Mouse (Mus musculus) heart, embryonic 11.5 days (tissue): ENCODE results near the gene Slc9a3r2. TPM values are rescaled to one million over a fixed set of nuclear protein-coding genes. Genes with fewer than 3 reads are reported as not detected.

ENCODE experiments used
- ATAC-seq: fragments of 200-750 bp; cut with Nextera tagmentation; replicated peaks from 2 replicates; pipeline ENCODE4 v1.8.0; 2017; ENCODE audit warnings: moderate library complexity; ENCODE audit not compliant: insufficient number of reproducible peaks, low FRiP score, low TSS enrichment
- H3K27ac ChIP-seq: fragments of 300-500 bp; sonication (generic); 2 replicates; pipeline ENCODE4 v1.5.1; 2014; ENCODE audit warnings: mild to moderate bottlenecking, low read depth, low read length
- H3K27me3 ChIP-seq: fragments of 300-500 bp; sonication (generic); 2 replicates; pipeline ENCODE4 v1.6.1; 2014; ENCODE audit warnings: mild to moderate bottlenecking, low read length, mixed read lengths; ENCODE audit not compliant: control insufficient read depth, insufficient read depth
- H3K36me3 ChIP-seq: fragments of 300-500 bp; sonication (generic); 2 replicates; pipeline ENCODE4 v1.6.1; 2014; ENCODE audit warnings: mild to moderate bottlenecking, low read length, moderate library complexity, mixed read lengths; ENCODE audit not compliant: control insufficient read depth, insufficient read depth
- H3K4me1 ChIP-seq: fragments of 300-500 bp; sonication (generic); 2 replicates; pipeline ENCODE4 v1.6.1; 2014; ENCODE audit warnings: low read length; ENCODE audit not compliant: control insufficient read depth, insufficient read depth
- H3K4me2 ChIP-seq: fragments of 300-500 bp; sonication (generic); 2 replicates; pipeline ENCODE4 v1.6.1; 2014; ENCODE audit warnings: mild to moderate bottlenecking, moderate library complexity
- H3K4me3 ChIP-seq: fragments of 300-500 bp; sonication (generic); 2 replicates; pipeline ENCODE4 v1.5.1; 2014; ENCODE audit warnings: low read depth, low read length
- H3K9ac ChIP-seq: fragments of 300-500 bp; sonication (generic); 2 replicates; pipeline ENCODE4 v1.6.1; 2014; ENCODE audit warnings: mild to moderate bottlenecking, low read depth, low read length, moderate library complexity
- H3K9me3 ChIP-seq: fragments of 300-500 bp; sonication (generic); replicated peaks from 2 replicates; pipeline ENCODE4 v1.6.1; 2016; ENCODE audit warnings: low read length; ENCODE audit not compliant: control insufficient read depth
- WGBS: fragments of 180-500 bp; shearing (Covaris S2); extraction: QIAGEN DNeasy Blood & Tissue Kit; methylation state at CpG from one replicate; pipeline ENCODE4 v1.1.7; 2014; ENCODE audit not compliant: insufficient replicate concordance; 5-methylcytosine and 5-hydroxymethylcytosine counted together
- polyA plus RNA-seq: library from polyadenylated mRNA; unstranded; fragments of >200 nt; fragmentation: Nextera tagmentation; extraction: Ambion mirVana; gene quantifications from 2 replicates; pipeline ENCODE4 v1.2.1, GENCODE M21; 2014

The Slc9a3r2 gene
- polyA plus RNA-seq, 1 experiment from 2014 or later = 52.7 TPM

DNA sequence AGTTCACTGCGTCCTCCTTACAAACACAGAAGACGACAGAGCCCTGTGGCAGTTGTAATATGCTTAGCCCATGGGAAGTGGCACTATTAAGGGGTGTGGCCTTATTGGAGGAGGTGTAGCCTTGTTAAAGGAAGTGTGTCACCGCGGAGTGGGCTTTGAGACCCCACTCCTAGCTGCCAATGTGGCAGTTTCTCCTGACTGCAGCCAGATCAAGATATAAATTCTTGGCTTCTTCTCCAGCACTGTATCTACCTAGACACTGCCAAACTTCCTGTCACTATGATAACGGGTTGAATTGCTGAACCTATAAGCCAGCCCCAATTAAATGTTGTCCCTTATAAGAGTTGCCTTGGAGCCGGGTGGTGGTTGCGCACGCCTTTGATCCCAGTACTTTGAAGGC is 24.7 kb downstream of the Slc9a3r2 start:
- Histone ChIP-seq H3K27me3 (no peaks in the 10 kb centered on the region), H3K9ac (no peak overlapping the region), H3K4me2 (no peak overlapping the region), H3K4me3 (no peak overlapping the region), H3K36me3 (peaks cover 48% of the 10 kb centered on the region), H3K27ac (no peak overlapping the region), H3K9me3 (no peaks in the 10 kb centered on the region), H3K4me1 (no peaks in the 10 kb centered on the region)
- no peak for ATAC-seq
- WGBS = 94% methylated on average over 8 of the region's 8 CpGs

DNA sequence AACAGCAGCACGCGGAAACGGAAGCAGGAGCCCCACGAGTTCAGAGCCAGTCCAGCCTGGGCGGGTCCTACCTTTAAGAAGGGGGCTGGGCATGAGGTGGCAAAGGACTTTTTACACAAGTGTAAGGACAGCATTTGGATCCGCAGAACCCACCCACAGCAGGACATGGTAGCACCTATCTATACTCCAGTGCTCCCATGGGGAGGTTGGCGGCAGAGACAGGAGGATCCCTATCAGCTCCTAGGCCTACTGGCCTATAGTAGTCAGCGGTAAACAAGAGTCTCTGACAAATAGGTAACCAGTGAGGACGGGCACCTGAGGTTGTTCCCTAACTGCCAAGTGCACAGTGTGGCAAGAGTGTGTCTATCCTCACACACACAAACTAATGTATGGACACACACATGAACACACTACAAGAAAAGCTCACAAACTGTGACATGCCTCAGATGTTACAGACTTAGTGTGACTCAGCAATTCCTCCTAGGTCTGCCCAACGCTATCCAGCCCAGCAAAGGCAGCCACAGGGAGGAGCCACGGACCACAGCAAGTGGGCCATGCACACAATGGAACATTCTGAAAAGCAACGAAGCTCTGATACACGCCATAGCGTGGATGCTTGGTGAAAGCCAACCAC is 32.4 kb downstream of the Slc9a3r2 start:
- Histone ChIP-seq H3K9ac (no peak overlapping the region), H3K9me3 (no peaks in the 10 kb centered on the region), H3K4me3 (no peak overlapping the region), H3K27me3 (no peaks in the 10 kb centered on the region), H3K27ac (0 out of 2 replicates have a peak overlapping the region, but pooled peaks have one; percentile 16), H3K36me3 (peaks cover 59% of the 10 kb centered on the region), H3K4me1 (no peaks in the 10 kb centered on the region), H3K4me2 (0 out of 2 replicates have a peak overlapping the region, but pooled peaks have one; percentile 9)
- 76% methylated on average over 14 of the region's 14 CpGs for WGBS
- ATAC-seq = peak; percentile 74

DNA sequence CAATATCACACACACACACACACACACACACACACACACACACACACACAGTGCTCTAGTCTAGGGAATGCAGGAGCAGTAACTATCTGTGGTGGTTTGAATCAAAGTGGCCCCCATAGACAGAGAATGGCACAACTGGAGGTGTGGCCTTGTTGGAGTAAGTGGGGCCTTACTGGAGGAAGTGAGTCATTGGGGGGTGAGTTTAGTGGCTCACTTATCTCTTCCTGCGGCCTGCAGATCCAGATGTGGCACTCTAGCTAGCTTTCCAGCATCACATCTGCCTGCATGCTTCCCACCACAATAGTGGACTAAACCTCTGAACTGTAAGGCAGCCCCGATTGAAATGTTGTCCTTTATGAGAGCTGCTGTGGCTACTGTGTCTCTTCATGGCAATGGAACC is 39.4 kb downstream of the Slc9a3r2 start:
- WGBS = 50% methylated on average over 2 of the region's 2 CpGs
- H3K36me3 ChIP-seq = peaks cover 27% of the 10 kb centered on the region
- no peak overlapping the region for H3K27ac ChIP-seq
- no peaks in the 10 kb centered on the region; the same call in 1 of the 2 replicates for H3K27me3 ChIP-seq
- ATAC-seq = no peak
- H3K4me2 ChIP-seq = no peak overlapping the region
- H3K4me1 ChIP-seq = peaks cover 2% of the 10 kb centered on the region; the same call in 1 of the 2 replicates
- no peaks in the 10 kb centered on the region for H3K9me3 ChIP-seq
- no peak overlapping the region for H3K9ac ChIP-seq
- no peak overlapping the region for H3K4me3 ChIP-seq

DNA sequence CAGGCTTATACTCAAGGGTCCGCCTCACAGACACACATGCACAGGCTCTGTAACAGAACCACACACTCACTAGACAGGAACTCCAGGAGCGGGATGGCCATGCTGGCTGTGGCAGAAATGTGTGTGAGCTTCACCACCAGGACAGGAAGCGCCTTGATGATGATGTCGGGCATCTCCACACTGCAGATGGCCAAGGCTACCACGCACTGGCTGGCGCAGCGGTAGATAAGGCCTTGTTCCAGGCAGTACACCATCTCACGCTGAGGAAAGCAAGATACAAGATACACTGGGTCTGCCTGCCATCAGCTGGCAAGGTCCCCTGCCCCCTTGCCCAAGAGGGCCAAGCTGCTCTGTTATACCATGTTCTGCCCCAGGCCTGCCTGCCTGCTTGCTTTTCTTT is 41.3 kb downstream of the Slc9a3r2 start:
- H3K4me2 ChIP-seq = no peak overlapping the region
- H3K9ac ChIP-seq = peak overlapping the region; percentile 16; the same call in 1 of the 2 replicates
- peaks cover 2% of the 10 kb centered on the region; the same call in 1 of the 2 replicates for H3K4me1 ChIP-seq
- H3K27me3 ChIP-seq = no peaks in the 10 kb centered on the region; the same call in 1 of the 2 replicates
- H3K36me3 ChIP-seq = peaks cover 29% of the 10 kb centered on the region
- no peak overlapping the region for H3K4me3 ChIP-seq
- no peak overlapping the region for H3K27ac ChIP-seq
- no peak for ATAC-seq
- no peaks in the 10 kb centered on the region for H3K9me3 ChIP-seq
- WGBS = 76% methylated on average over 8 of the region's 8 CpGs

DNA sequence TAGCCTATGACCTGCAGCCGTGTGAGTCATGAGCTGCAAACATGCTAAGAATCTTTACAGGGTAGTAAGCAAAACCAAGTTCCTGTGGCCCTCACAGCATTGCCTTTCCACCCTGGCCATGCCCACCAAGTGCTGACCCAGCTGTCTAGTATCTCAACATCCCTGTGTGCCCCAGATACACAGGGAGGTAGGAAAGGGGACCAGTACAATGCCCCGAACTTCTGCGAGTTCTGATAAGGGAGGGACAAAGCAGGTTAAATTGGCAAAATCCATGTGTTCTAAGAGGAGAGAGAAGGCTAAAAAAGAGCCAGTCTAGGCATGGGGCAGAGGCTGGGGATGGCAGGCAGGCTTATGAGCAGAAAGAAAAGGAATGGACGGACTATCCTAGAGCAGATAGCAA is 41.8 kb downstream of the Slc9a3r2 start:
- no peaks in the 10 kb centered on the region for H3K9me3 ChIP-seq
- H3K4me2 ChIP-seq = no peak overlapping the region
- H3K27ac ChIP-seq = no peak overlapping the region
- no peak for ATAC-seq
- no peak overlapping the region for H3K4me3 ChIP-seq
- H3K36me3 ChIP-seq = peaks cover 25% of the 10 kb centered on the region
- H3K27me3 ChIP-seq = no peaks in the 10 kb centered on the region; the same call in 1 of the 2 replicates
- H3K4me1 ChIP-seq = peaks cover 2% of the 10 kb centered on the region; the same call in 1 of the 2 replicates
- H3K9ac ChIP-seq = no peak overlapping the region; the same call in 1 of the 2 replicates
- 79% methylated on average over 4 of the region's 4 CpGs for WGBS

- ATAC-seq = no peak
- no peak overlapping the region for H3K9ac ChIP-seq
- H3K9me3 ChIP-seq = no peaks in the 10 kb centered on the region
- no peak overlapping the region for H3K4me2 ChIP-seq
- 73% methylated on average over 3 of the region's 3 CpGs for WGBS
- no peak overlapping the region for H3K4me3 ChIP-seq
- H3K36me3 ChIP-seq = peaks cover 38% of the 10 kb centered on the region
- H3K4me1 ChIP-seq = no peaks in the 10 kb centered on the region
- no peaks in the 10 kb centered on the region; the same call in 1 of the 2 replicates for H3K27me3 ChIP-seq
- no peak overlapping the region for H3K27ac ChIP-seq
Measured at GRCm38 (mm10) chr17:24604557-24604956, 45.6 kb downstream of the Slc9a3r2 start.

DNA sequence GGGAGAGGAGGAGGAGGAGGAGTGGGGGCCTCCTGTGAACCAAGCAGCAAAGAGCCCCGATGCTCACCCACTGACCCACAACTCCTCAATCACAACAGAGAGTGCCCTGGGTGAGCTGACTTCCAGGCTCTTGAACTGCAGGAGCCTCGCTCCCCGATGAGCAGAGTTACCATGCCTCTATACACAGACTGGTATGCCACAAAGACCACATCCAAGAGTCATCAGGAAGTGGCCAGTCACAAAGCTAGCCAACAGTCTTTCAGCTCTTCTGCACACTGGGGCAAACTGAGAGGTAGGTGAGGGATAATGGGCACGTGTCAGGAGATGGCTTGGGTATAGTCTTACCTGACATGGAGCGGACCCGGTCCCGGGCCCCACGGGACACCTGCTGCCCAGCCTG is 46.2 kb downstream of the Slc9a3r2 start:
- no peak overlapping the region for H3K4me3 ChIP-seq
- H3K27ac ChIP-seq = no peak overlapping the region
- H3K4me1 ChIP-seq = no peaks in the 10 kb centered on the region
- WGBS = 87% methylated on average over 8 of the region's 8 CpGs
- no peak for ATAC-seq
- H3K9me3 ChIP-seq = no peaks in the 10 kb centered on the region
- H3K36me3 ChIP-seq = peaks cover 40% of the 10 kb centered on the region
- no peak overlapping the region for H3K4me2 ChIP-seq
- no peaks in the 10 kb centered on the region; the same call in 1 of the 2 replicates for H3K27me3 ChIP-seq
- no peak overlapping the region for H3K9ac ChIP-seq

DNA sequence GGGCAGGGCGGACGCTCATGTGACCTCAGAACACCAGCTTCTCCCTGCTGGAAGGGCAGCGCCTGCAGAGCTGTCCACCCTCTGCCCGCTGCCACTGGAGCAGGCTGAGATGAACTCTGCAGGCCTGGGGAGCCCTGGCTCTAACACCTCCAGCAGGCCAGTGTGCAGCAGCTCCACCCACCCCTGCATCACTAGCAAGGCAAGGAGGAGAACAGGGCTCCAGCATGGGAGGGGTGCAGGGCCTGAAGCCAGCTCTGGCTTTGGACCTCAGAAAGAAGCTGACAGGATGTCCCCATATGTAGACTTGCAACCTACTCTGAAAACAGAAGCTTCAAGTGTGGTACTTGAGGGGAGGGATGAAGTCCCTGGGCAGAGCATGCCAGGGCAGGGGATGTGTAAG is 49.6 kb downstream of the Slc9a3r2 start:
- Histone ChIP-seq H3K27ac (no peak overlapping the region), H3K9ac (no peak overlapping the region), H3K4me1 (no peaks in the 10 kb centered on the region), H3K9me3 (no peaks in the 10 kb centered on the region), H3K27me3 (no peaks in the 10 kb centered on the region), H3K36me3 (peaks cover 58% of the 10 kb centered on the region), H3K4me2 (no peak overlapping the region), H3K4me3 (no peak overlapping the region)
- ATAC-seq = no peak
- 91% methylated on average over 4 of the region's 4 CpGs for WGBS

DNA sequence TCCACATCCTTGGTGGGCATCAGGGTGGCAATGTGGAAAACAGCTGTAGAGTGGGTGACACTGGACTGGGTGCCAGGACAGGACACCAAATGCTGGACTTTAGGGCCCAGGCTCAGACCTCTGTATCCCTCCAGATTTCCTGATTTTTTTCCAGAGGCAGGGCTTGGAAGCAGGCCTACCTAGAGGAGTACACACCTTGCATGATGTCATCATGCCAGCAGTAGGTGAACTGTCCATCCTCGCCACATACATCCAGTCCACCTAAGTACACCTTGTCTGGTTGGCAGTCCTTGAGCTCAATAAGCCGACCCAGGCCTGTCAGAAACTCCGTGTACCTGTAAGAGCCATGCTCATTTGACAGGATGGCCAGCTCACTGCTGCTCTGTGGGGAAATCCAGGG is 52.1 kb downstream of the Slc9a3r2 start:
- H3K9ac ChIP-seq = no peak overlapping the region
- H3K4me1 ChIP-seq = no peaks in the 10 kb centered on the region
- WGBS = 83% methylated on average over 3 of the region's 3 CpGs
- H3K27me3 ChIP-seq = no peaks in the 10 kb centered on the region
- H3K36me3 ChIP-seq = peaks cover 67% of the 10 kb centered on the region
- no peaks in the 10 kb centered on the region for H3K9me3 ChIP-seq
- no peak overlapping the region for H3K4me3 ChIP-seq
- H3K27ac ChIP-seq = no peak overlapping the region
- H3K4me2 ChIP-seq = no peak overlapping the region
- ATAC-seq = no peak
